Mouse (Mus musculus) liver, embryonic 16.5 days (tissue): ENCODE measurements around the gene Gdf5. TPM values are rescaled to one million over a fixed set of nuclear protein-coding genes. Genes with fewer than 3 reads are reported as not detected.

Experiments used
- ATAC-seq: fragments of 200-750 bp; cut with Nextera tagmentation; 2 replicates; pipeline ENCODE4 v1.8.0; 2017; ENCODE audit warnings: low read depth, mild to moderate bottlenecking, moderate number of reproducible peaks, moderate library complexity
- H3K27ac ChIP-seq: fragments of 300-500 bp; sonication (generic); 2 replicates; pipeline ENCODE4 v1.5.1; 2014; ENCODE audit warnings: mild to moderate bottlenecking, low read length
- H3K27me3 ChIP-seq: fragments of 300-500 bp; sonication (generic); 2 replicates; pipeline ENCODE4 v1.6.1; 2014; ENCODE audit warnings: low read depth, low read length, mixed read lengths; ENCODE audit not compliant: control insufficient read depth, insufficient read depth
- H3K36me3 ChIP-seq: fragments of 300-500 bp; sonication (generic); 2 replicates; pipeline ENCODE4 v1.6.1; 2014; ENCODE audit warnings: mild to moderate bottlenecking; ENCODE audit not compliant: control insufficient read depth, insufficient read depth
- H3K4me1 ChIP-seq: fragments of 300-500 bp; sonication (generic); 2 replicates; pipeline ENCODE4 v1.6.1; 2014; ENCODE audit warnings: low read depth, low read length, mixed read lengths; ENCODE audit not compliant: control insufficient read depth
- H3K4me2 ChIP-seq: fragments of 300-500 bp; sonication (generic); 2 replicates; pipeline ENCODE4 v1.6.1; 2014; ENCODE audit warnings: low read depth, low read length, mixed read lengths
- H3K4me3 ChIP-seq: fragments of 300-500 bp; sonication (generic); 2 replicates; pipeline ENCODE4 v1.5.1; 2014; ENCODE audit warnings: low read depth, mild to moderate bottlenecking, low read length
- H3K9ac ChIP-seq: fragments of 300-500 bp; sonication (generic); 2 replicates; pipeline ENCODE4 v1.6.1; 2014; ENCODE audit warnings: low read depth, low read length
- H3K9me3 ChIP-seq: fragments of 300-500 bp; sonication (generic); replicated peaks from 2 replicates; pipeline ENCODE4 v1.6.1; 2016; ENCODE audit warnings: low read length; ENCODE audit not compliant: control insufficient read depth
- WGBS: fragments of 180-500 bp; shearing (Covaris S2); extraction: QIAGEN DNeasy Blood & Tissue Kit; methylation state at CpG from one replicate; pipeline ENCODE4 v1.1.7; 2014; ENCODE audit not compliant: insufficient replicate concordance; 5-methylcytosine and 5-hydroxymethylcytosine counted together
- polyA plus RNA-seq: library from polyadenylated mRNA; unstranded; fragments of >200 nt; fragmentation: Nextera tagmentation; extraction: Ambion mirVana; gene quantifications from 2 replicates; pipeline ENCODE4 v1.2.1, GENCODE M21; 2015

Gdf5 gene
- polyA plus RNA-seq: not detected in 2 replicates

GRCm38 (mm10) chr2:155945124-155945523 is at the start of gene Gdf5:
Gdf5 (minus strand) TSS chr2:155945367.
- no peaks in the 10 kb centered on the region for H3K36me3 ChIP-seq
- H3K4me2 ChIP-seq: no peak within 1 kb of the TSS
- no peak within 1 kb of the TSS for H3K27ac ChIP-seq
- no peaks in the 10 kb centered on the region for H3K9me3 ChIP-seq
- H3K9ac ChIP-seq: no peak within 1 kb of the TSS
- ATAC-seq: no peak
- peaks cover 16% of the 10 kb centered on the region for H3K4me1 ChIP-seq
- no peak within 1 kb of the TSS for H3K4me3 ChIP-seq
- H3K27me3 ChIP-seq: no peaks in the 10 kb centered on the region
- WGBS: 78% methylated on average over 13 of the region's 13 CpGs

- Histone ChIP-seq H3K27ac (peak overlapping the region; percentile 18; the same call in 1 of the 2 replicates), H3K4me1 (peaks cover 46% of the 10 kb centered on the region), H3K4me2 (peak overlapping the region; percentile 79), H3K4me3 (peak overlapping the region; percentile 39), H3K36me3 (peaks cover 28% of the 10 kb centered on the region), H3K27me3 (no peaks in the 10 kb centered on the region), H3K9ac (peak overlapping the region; percentile 44), H3K9me3 (no peaks in the 10 kb centered on the region)
- ATAC-seq: peak; percentile 45
- 72% methylated on average over 14 of the region's 14 CpGs for WGBS
Measured at GRCm38 (mm10) chr2:155991863-155992321, 46.7 kb upstream of the Gdf5 start.

DNA sequence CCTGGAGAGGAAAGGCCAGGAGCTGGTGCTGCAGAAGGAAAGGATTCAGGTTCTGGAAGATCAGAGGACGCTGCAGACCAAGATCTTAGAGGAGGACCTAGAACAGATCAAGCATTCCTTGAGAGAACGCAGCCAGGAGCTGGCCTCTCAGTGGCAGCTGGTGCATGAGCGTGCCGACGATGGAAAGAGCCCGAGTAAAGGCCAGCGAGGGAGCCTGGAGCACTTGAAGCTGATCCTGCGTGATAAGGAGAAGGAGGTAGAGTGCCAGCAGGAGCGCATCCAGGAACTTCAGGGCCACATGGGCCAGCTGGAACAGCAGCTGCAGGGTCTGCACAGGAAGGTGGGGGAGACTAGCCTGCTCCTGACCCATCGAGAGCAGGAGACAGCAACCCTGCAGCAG is 46.0 kb upstream of the Gdf5 start:
- Histone ChIP-seq H3K4me1 (peaks cover 47% of the 10 kb centered on the region), H3K9ac (no peak overlapping the region), H3K36me3 (peaks cover 24% of the 10 kb centered on the region), H3K4me3 (no peak overlapping the region), H3K4me2 (peak overlapping the region; percentile 79), H3K27me3 (no peaks in the 10 kb centered on the region), H3K9me3 (no peaks in the 10 kb centered on the region), H3K27ac (no peak overlapping the region)
- no peak for ATAC-seq
- WGBS: 76% methylated on average over 10 of the region's 10 CpGs

DNA sequence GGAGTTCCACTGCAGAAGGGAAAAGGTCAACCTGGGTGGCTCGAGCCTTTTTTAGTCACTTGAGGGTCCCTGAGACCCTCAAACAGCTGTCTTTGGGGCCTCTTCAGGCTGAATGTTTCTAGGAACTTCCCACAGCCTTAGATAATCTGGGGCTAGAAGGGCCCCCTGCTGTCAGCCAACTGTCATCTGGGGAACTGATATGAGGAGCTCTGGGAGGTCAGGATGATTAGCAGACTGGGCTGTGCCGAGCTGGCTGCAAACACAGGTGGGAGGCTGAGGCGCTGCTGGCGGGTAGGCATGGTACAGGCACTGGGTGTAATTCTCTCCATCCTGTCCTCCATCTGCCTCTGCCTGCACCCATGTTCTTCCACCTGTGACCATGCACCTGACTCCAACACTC is 43.9 kb upstream of the Gdf5 start:
- no peaks in the 10 kb centered on the region for H3K9me3 ChIP-seq
- H3K4me2 ChIP-seq: peak overlapping the region; percentile 79
- H3K4me3 ChIP-seq: peak overlapping the region; percentile 62
- peaks cover 47% of the 10 kb centered on the region for H3K4me1 ChIP-seq
- H3K36me3 ChIP-seq: peaks cover 23% of the 10 kb centered on the region
- peak overlapping the region; percentile 75 for H3K9ac ChIP-seq
- no peaks in the 10 kb centered on the region for H3K27me3 ChIP-seq
- peak overlapping the region; percentile 91 for H3K27ac ChIP-seq
- peak; percentile 95 for ATAC-seq
- 9% methylated on average over 4 of the region's 4 CpGs for WGBS

- peaks cover 31% of the 10 kb centered on the region for H3K36me3 ChIP-seq
- no peaks in the 10 kb centered on the region for H3K9me3 ChIP-seq
- H3K27ac ChIP-seq: peak overlapping the region; percentile 16; the same call in 1 of the 2 replicates
- no peaks in the 10 kb centered on the region for H3K27me3 ChIP-seq
- no peak overlapping the region; the same call in 1 of the 2 replicates for H3K9ac ChIP-seq
- ATAC-seq: no peak
- H3K4me2 ChIP-seq: no peak overlapping the region; the same call in 1 of the 2 replicates
- no peak overlapping the region for H3K4me3 ChIP-seq
- WGBS: 83% methylated on average over 6 of the region's 6 CpGs
- H3K4me1 ChIP-seq: peaks cover 40% of the 10 kb centered on the region
Measured at GRCm38 (mm10) chr2:155987131-155987530, 42.0 kb upstream of the Gdf5 start.

- Histone ChIP-seq H3K27ac (no peak overlapping the region), H3K4me3 (no peak overlapping the region), H3K4me2 (no peak overlapping the region), H3K36me3 (peaks cover 30% of the 10 kb centered on the region), H3K27me3 (no peaks in the 10 kb centered on the region), H3K9me3 (no peaks in the 10 kb centered on the region), H3K9ac (no peak overlapping the region), H3K4me1 (peaks cover 27% of the 10 kb centered on the region)
- 81% methylated on average over 7 of the region's 7 CpGs for WGBS
- ATAC-seq: no peak
Measured at GRCm38 (mm10) chr2:155985776-155986175, 40.6 kb upstream of the Gdf5 start.

DNA sequence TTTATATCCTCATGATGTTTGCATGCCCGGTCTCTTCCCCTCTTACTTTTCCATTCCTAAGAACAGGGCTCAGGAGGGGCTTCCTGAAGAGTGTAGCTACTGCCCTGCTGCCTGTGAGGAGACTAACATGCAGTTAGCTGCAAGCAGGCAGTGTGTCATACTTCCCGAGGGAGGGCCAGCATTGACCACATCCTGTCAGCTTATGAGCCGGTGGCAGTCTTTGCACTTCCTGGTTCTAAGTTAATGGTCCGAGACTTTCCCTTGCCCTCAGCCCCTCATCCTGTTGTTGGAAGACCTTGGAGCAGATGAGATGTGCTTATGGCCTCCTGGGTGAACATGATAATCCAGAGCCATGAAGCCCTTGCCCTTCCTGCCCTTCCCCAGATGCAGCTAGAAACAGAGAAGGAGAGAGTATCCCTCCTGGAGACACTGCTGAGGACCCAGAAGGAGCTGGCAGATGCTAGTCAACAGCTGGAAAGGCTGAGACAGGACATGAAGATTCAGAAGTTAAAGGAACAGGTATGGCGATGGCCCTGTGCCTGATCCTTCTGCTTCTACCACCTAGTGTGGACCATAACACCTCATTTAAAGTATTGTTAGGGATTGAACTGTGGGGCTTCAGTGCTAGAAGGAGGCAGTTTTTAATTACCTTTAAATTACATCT is 34.3 kb upstream of the Gdf5 start:
- WGBS: 33% methylated on average over 5 of the region's 5 CpGs
- H3K4me2 ChIP-seq: peak overlapping the region; percentile 11; the same call in 1 of the 2 replicates
- peaks cover 18% of the 10 kb centered on the region for H3K36me3 ChIP-seq
- no peak overlapping the region for H3K9ac ChIP-seq
- H3K9me3 ChIP-seq: no peaks in the 10 kb centered on the region
- peak; percentile 39; the same call in 1 of the 2 replicates for ATAC-seq
- H3K4me3 ChIP-seq: peak overlapping the region; percentile 18; the same call in 1 of the 2 replicates
- no peaks in the 10 kb centered on the region for H3K27me3 ChIP-seq
- no peaks in the 10 kb centered on the region for H3K4me1 ChIP-seq
- peak overlapping the region; percentile 47 for H3K27ac ChIP-seq

DNA sequence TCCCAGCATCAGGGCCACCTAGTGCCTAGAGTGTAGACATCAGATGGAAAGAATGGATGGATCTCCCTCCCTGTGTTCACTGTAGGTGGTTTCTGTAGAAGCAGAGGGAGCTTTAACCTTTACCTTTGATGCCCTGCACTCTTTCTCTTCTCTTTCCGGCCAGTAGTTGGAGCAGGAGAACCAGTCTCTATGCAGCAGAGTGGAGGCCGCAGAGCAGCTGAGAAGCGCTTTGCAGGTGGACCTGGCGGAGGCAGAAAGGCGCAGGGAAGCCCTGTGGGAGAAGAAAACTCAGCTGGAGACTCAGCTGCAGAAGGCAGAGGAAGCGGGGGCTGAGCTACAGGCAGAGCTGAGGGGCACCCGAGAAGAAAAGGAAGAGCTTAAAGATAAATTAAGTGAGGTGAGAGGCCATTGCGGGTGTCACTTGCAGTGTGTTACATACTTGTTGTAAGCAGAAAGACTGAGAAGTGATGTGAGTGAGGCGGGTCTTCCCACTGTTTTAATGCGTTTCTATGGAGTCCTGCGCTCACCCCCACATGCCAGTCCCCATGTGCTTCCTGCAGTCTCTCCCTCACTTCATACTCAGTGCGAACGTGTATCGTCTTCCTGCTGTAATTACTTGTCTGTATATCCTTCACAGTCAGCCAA is 29.0 kb upstream of the Gdf5 start:
- 80% methylated on average over 14 of the region's 14 CpGs for WGBS
- Histone ChIP-seq H3K4me2 (no peak overlapping the region), H3K4me3 (no peak overlapping the region), H3K36me3 (peaks cover 5% of the 10 kb centered on the region), H3K9me3 (no peaks in the 10 kb centered on the region), H3K9ac (no peak overlapping the region), H3K27ac (no peak overlapping the region), H3K4me1 (peaks cover 5% of the 10 kb centered on the region; the same call in 1 of the 2 replicates), H3K27me3 (no peaks in the 10 kb centered on the region)
- ATAC-seq: no peak

- H3K4me3 ChIP-seq: no peak overlapping the region
- H3K36me3 ChIP-seq: peaks cover 5% of the 10 kb centered on the region
- no peaks in the 10 kb centered on the region for H3K9me3 ChIP-seq
- H3K27ac ChIP-seq: no peak overlapping the region
- 50% methylated on average over 6 of the region's 6 CpGs for WGBS
- no peaks in the 10 kb centered on the region for H3K27me3 ChIP-seq
- no peak for ATAC-seq
- H3K9ac ChIP-seq: no peak overlapping the region
- peaks cover 5% of the 10 kb centered on the region; the same call in 1 of the 2 replicates for H3K4me1 ChIP-seq
- no peak overlapping the region for H3K4me2 ChIP-seq
Measured at GRCm38 (mm10) chr2:155973348-155973747, 28.2 kb upstream of the Gdf5 start.
